Mouse (Mus musculus) stomach, embryonic 14.5 days (tissue): Measurements from ENCODE around the gene Asap2. TPM values are rescaled to one million over a fixed set of nuclear protein-coding genes. Genes with fewer than 3 reads are reported as not detected.

Experiments
- ATAC-seq: fragments of 200-750 bp; cut with Nextera tagmentation; 2 replicates; pipeline ENCODE4 v1.8.0; 2017; ENCODE audit warnings: low read depth, moderate TSS enrichment; ENCODE audit not compliant: insufficient number of reproducible peaks, insufficient read depth, low FRiP score
- H3K27ac ChIP-seq: fragments of 300-500 bp; sonication (generic); 2 replicates; pipeline ENCODE4 v1.5.1; 2014; ENCODE audit warnings: mild to moderate bottlenecking, low read length, moderate library complexity, mixed read lengths
- H3K27me3 ChIP-seq: fragments of 300-500 bp; sonication (generic); 2 replicates; pipeline ENCODE4 v1.6.1; 2014; ENCODE audit warnings: low read length, control low read depth, mixed read lengths; ENCODE audit not compliant: control insufficient read depth, insufficient read depth
- H3K36me3 ChIP-seq: fragments of 300-500 bp; sonication (generic); 2 replicates; pipeline ENCODE4 v1.6.1; 2014; ENCODE audit warnings: mild to moderate bottlenecking, control low read depth, low read length, moderate library complexity, mixed read lengths; ENCODE audit not compliant: control insufficient read depth, insufficient read depth
- H3K4me1 ChIP-seq: fragments of 300-500 bp; sonication (generic); 2 replicates; pipeline ENCODE4 v1.6.1; 2014; ENCODE audit warnings: low read length, control low read depth, mixed read lengths; ENCODE audit not compliant: control insufficient read depth, insufficient read depth
- H3K4me2 ChIP-seq: fragments of 300-500 bp; sonication (generic); replicated peaks from 2 replicates; pipeline ENCODE4 v1.6.1; 2014; ENCODE audit warnings: low read depth, low read length, control low read depth
- H3K4me3 ChIP-seq: fragments of 300-500 bp; sonication (generic); 2 replicates; pipeline ENCODE4 v1.5.1; 2014; ENCODE audit warnings: low read depth, low read length, control low read depth
- H3K9ac ChIP-seq: fragments of 300-500 bp; sonication (generic); replicated peaks from 2 replicates; pipeline ENCODE4 v1.6.1; 2014; ENCODE audit warnings: low read depth, mild to moderate bottlenecking, control low read depth, low read length, moderate library complexity, mixed read lengths
- H3K9me3 ChIP-seq: fragments of 300-500 bp; sonication (generic); 2 replicates; pipeline ENCODE4 v1.6.1; 2016; ENCODE audit warnings: low read depth, low read length, control low read depth; ENCODE audit not compliant: control insufficient read depth
- WGBS: fragments of 180-500 bp; shearing (Covaris S2); extraction: QIAGEN DNeasy Blood & Tissue Kit; methylation state at CpG from one replicate; pipeline ENCODE4 v1.1.7; 2014; 5-methylcytosine and 5-hydroxymethylcytosine counted together
- polyA plus RNA-seq: library from polyadenylated mRNA; unstranded; fragments of >200 nt; fragmentation: Nextera tagmentation; extraction: Ambion mirVana; gene quantifications from 2 replicates; pipeline ENCODE4 v1.2.1, GENCODE M21; 2014

The Asap2 gene
- polyA plus RNA-seq, 1 experiment from 2014 or later = 10.9 TPM

DNA sequence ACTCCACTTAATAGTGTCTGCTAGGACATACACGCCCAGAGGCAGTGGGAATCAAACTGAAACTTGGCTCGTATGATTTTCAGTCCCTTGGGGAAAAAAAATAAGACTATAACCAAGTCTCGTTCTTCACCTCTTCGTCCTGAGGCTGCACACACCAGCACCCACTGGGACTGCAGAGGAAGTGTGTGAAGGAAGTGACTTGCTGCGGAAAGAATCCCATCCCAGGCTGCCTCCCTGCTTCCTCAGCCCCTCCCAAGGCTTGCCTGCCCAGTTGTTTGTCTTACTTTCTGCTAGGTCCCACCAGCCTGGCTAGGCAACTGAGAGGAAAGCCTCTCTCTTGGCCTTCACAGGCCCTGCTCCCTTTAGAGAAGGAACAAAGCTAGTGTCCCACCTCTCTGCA, 274.0 kb downstream of the Asap2 start:
- no peak overlapping the region for H3K4me2 ChIP-seq

DNA sequence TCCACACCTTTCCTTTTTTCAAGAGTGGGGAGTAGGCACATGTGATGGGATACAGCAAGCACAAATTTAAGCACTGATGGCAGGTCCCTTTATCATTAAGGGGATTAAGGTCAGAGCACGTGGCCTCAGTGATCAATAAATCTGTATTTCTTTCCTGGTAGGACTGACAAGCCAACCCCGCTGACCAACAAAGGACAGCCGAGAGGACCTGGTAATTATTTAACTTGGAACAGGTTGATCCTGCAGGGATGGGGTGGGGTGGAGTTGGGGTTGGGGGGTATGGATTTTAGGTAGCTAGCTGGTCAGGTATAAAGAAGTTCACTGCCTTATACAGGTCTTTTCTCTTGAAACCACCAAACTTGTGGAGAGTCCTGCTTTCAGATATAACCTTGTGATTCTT, 274.7 kb downstream of the Asap2 start:
- H3K4me3 ChIP-seq = no peak overlapping the region
- no peak overlapping the region for H3K9ac ChIP-seq
- peaks cover 14% of the 10 kb centered on the region; the same call in 1 of the 2 replicates for H3K36me3 ChIP-seq
- ATAC-seq = no peak
- 59% methylated on average over 3 of the region's 3 CpGs for WGBS
- no peak overlapping the region for H3K4me2 ChIP-seq
- no peaks in the 10 kb centered on the region for H3K4me1 ChIP-seq
- H3K9me3 ChIP-seq = no peaks in the 10 kb centered on the region
- no peaks in the 10 kb centered on the region for H3K27me3 ChIP-seq
- peak overlapping the region; percentile 61; the same call in 1 of the 2 replicates for H3K27ac ChIP-seq

More for the DNA sequence above, 274.0 kb downstream of the Asap2 start:
- ATAC-seq = no peak
- Histone ChIP-seq H3K36me3 (peaks cover 14% of the 10 kb centered on the region; the same call in 1 of the 2 replicates), H3K9ac (no peak overlapping the region), H3K4me3 (no peak overlapping the region), H3K9me3 (no peaks in the 10 kb centered on the region), H3K27me3 (no peaks in the 10 kb centered on the region), H3K27ac (peak overlapping the region; percentile 61; the same call in 1 of the 2 replicates), H3K4me1 (no peaks in the 10 kb centered on the region)
- 73% methylated on average over 5 of the region's 5 CpGs for whole genome bisulfite sequencing

DNA sequence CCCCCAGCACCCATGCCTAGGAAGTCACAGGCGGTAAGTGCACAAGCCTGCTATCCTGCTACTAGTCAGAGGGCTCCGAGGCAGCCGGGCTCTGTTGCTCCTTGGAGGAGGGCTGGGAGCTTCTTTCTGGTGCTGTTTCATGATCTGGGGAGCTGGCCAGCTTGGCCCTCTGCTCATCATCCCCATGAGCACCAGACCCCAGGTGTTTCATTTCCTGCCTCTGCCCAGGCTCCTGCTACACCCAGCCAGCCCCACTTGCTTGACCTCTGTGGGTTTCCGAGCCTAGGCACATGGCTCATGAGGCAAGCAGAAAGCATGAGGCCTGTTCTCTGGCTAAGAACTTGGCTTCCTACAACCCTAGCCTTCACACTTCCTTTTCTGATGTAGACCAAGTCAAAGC, 275.2 kb downstream of the Asap2 start:
- no peak overlapping the region for H3K4me3 ChIP-seq
- ATAC-seq = no peak
- H3K27me3 ChIP-seq = no peaks in the 10 kb centered on the region
- H3K27ac ChIP-seq = no peak overlapping the region
- H3K36me3 ChIP-seq = peaks cover 14% of the 10 kb centered on the region; the same call in 1 of the 2 replicates
- H3K9ac ChIP-seq = no peak overlapping the region
- WGBS = 69% methylated on average over 4 of the region's 4 CpGs
- H3K4me2 ChIP-seq = no peak overlapping the region
- H3K9me3 ChIP-seq = no peaks in the 10 kb centered on the region
- H3K4me1 ChIP-seq = no peaks in the 10 kb centered on the region

DNA sequence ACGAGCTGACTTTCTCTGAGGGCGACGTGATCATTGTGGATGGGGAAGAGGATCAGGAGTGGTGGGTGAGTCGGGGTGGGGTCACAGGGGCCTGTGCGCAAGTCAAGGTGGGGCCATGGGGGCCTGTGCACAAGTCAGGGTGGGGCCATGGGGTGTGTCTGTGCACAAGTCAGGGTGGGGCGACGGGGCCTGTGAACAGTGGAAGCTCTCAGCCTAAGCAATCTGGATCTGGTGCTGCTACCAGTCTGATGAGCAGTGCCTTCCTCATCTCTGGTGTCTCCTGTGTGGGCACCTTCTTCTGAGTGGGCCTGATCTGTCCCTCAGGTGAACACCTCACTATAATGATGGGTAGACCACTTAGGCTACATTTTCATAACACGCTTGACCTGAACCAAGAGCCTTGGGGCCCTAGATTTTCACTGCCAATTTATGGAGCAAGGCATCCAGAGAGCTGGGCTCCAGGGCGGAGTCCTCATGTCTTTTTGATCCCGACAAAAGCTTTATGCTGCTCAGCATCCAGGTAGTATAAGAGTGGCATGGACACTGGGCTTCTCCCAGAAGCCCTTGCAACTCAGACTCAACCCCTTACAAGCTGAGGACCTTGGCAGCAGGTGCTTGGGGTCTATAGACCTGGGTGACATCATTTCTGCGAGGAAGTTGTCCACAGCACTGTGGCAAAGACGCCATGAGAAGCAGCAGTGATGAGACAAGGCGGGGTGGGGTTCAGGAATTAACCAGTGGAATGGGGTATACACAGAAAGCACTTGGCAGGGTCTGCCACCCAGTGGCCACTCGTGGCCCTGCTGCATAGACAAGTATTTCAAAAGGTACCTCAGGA, 275.9 kb downstream of the Asap2 start:
- WGBS = 75% methylated on average over 14 of the region's 14 CpGs
- peak; percentile 70; the same call in 1 of the 2 replicates for ATAC-seq
- Histone ChIP-seq H3K27me3 (no peaks in the 10 kb centered on the region), H3K4me2 (no peak overlapping the region), H3K27ac (no peak overlapping the region), H3K9ac (no peak overlapping the region), H3K4me3 (no peak overlapping the region), H3K4me1 (no peaks in the 10 kb centered on the region), H3K9me3 (no peaks in the 10 kb centered on the region), H3K36me3 (peaks cover 17% of the 10 kb centered on the region)

DNA sequence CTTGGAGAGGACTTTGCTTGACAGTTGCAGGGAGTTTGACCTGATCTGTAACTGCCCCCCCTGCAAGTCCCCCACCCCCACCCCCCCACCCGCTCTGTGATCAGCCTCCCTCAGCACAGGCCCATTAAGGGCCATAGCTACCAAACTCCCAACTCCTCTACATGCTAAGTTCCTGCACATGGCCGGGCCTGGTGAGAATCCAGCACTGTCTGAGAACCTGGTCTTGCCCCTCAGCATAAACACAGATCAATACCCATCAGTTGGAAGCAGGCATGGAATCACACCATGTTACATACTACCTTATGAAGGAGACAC, 276.5 kb downstream of the Asap2 start:
- Histone ChIP-seq H3K27ac (no peak overlapping the region), H3K4me2 (no peak overlapping the region), H3K9me3 (no peaks in the 10 kb centered on the region), H3K4me3 (no peak overlapping the region), H3K4me1 (no peaks in the 10 kb centered on the region), H3K9ac (no peak overlapping the region), H3K36me3 (peaks cover 22% of the 10 kb centered on the region), H3K27me3 (no peaks in the 10 kb centered on the region)
- no peak for ATAC-seq
- WGBS = 83% methylated on average over 2 of the region's 2 CpGs

DNA sequence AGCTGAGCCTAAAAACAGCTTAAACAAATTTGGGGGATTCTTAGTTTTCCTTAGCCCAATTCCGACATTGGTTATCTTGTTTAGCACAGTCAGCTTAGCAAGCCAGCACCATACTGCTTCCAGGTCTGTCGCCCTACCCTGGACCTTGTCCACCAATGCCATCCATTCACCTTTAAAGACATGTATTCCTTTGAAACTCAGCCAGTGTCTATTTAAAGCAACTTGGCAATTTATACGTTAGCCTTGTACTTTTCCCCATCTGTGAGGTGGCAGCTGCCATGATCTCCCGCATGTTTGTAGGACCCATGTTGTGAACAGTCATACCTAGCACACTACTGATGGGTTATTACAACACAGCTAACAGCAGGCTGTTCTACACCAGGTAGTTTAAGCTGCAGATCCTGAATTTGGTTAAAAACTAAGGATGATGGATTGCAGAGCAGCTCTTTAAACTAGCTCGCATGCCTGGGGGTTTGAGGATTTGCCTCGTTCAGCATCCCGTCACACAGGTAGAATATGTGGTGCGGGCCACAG, 277.9 kb downstream of the Asap2 start:
- Histone ChIP-seq H3K4me1 (no peaks in the 10 kb centered on the region), H3K9ac (no peak overlapping the region), H3K27ac (no peak overlapping the region), H3K4me2 (no peak overlapping the region), H3K9me3 (no peaks in the 10 kb centered on the region), H3K27me3 (no peaks in the 10 kb centered on the region), H3K36me3 (peaks cover 25% of the 10 kb centered on the region), H3K4me3 (no peak overlapping the region)
- 92% methylated on average over 8 of the region's 8 CpGs for WGBS
- no peak for ATAC-seq

DNA sequence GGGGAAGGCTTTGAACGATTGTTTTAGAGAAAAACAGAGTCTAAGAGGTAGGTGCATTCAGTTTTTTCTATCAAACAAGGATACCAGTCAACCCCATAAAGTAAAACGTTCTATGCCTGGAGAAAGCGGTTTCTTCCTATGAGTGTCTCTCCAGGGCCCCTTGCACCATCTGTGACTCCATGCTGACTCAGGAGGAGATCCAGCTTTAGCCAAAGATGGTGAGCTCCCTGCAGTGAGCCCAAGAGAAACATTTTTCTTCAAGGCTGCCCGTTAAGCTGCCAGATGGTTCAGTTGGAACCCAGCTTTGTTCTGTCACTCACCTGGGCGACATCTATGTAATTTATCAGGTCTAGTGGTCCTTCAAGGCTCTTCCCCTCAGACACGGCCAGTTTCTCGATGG, 284.2 kb downstream of the Asap2 start:
- 85% methylated on average over 7 of the region's 7 CpGs for WGBS

DNA sequence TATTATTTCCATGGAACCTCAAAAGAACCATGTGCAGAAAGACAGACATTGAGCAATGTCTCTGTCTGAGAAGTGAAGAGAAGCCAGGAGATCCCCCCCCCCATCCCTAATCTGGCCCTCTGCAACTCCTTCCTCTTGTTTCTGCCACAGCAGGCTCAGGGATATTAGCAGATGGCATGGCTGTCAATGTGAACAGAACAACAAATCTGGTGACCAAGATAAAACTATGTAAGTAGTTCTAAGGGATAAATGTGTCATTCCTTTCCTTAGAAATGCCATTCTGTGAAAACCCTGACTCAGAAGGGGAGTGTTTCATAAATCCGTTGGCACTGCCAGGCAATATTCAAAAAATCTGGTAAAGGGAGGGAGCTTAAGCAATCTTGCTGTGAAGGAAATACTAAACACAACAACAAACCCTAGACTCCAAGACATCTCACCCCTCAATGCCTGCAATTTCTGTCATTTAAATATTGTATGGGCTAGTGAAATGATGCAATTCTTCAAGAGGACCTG, 287.1 kb downstream of the Asap2 start:
- H3K4me1 ChIP-seq = no peaks in the 10 kb centered on the region
- WGBS = 77% methylated on average over 1 of the region's 1 CpGs
- no peak overlapping the region for H3K27ac ChIP-seq
- no peaks in the 10 kb centered on the region for H3K27me3 ChIP-seq
- ATAC-seq = no peak
- H3K9ac ChIP-seq = no peak overlapping the region
- H3K4me3 ChIP-seq = no peak overlapping the region
- no peak overlapping the region for H3K4me2 ChIP-seq
- H3K36me3 ChIP-seq = peaks cover 7% of the 10 kb centered on the region
- H3K9me3 ChIP-seq = no peaks in the 10 kb centered on the region

More for the DNA sequence above, 284.2 kb downstream of the Asap2 start:
- no peak overlapping the region for H3K4me2 ChIP-seq
- no peak for ATAC-seq
- H3K9me3 ChIP-seq = no peaks in the 10 kb centered on the region
- H3K27ac ChIP-seq = no peak overlapping the region
- H3K27me3 ChIP-seq = no peaks in the 10 kb centered on the region
- H3K36me3 ChIP-seq = peaks cover 21% of the 10 kb centered on the region
- no peak overlapping the region for H3K4me3 ChIP-seq
- H3K9ac ChIP-seq = no peak overlapping the region
- H3K4me1 ChIP-seq = no peaks in the 10 kb centered on the region
